Mouse (Mus musculus) thymus, postnatal 25 days (tissue): ENCODE results near the gene Iars2.

ENCODE experiments used
- DNase-seq: peaks from one replicate; pipeline ENCODE4 v3.0.0; 2022

Iars2 gene

GRCm38 (mm10) chr1:185328721-185329610 lies at the start of gene Iars2:
Gene Iars2 (minus strand): TSS chr1:185329396.
- peak; percentile 96 for DNase-seq

GRCm38 (mm10) chr1:185377429-185377828 lies 48.2 kb upstream of the Iars2 start:
- no peak for DNase-seq

- DNase-seq: no peak
Measured at GRCm38 (mm10) chr1:185376390-185376789, 47.2 kb upstream of the Iars2 start.

GRCm38 (mm10) chr1:185369979-185370378 lies 40.8 kb upstream of the Iars2 start:
- DNase-seq: no peak

GRCm38 (mm10) chr1:185367383-185367782 lies 38.2 kb upstream of the Iars2 start:
- DNase-seq: no peak

- no peak for DNase-seq
Measured at GRCm38 (mm10) chr1:185364183-185364540, 35.0 kb upstream of the Iars2 start.

GRCm38 (mm10) chr1:185363526-185364182 lies 34.5 kb upstream of the Iars2 start:
- peak; percentile 11 for DNase-seq

- peak; percentile 99 for DNase-seq
Measured at GRCm38 (mm10) chr1:185362677-185363520, 33.7 kb upstream of the Iars2 start, which contains the start of gene Eprs. Gene Eprs (plus strand): TSS chr1:185363044.

- DNase-seq: no peak
Measured at GRCm38 (mm10) chr1:185358211-185358610, 29.0 kb upstream of the Iars2 start.

- DNase-seq: no peak
Measured at GRCm38 (mm10) chr1:185356246-185356645, 27.1 kb upstream of the Iars2 start.

GRCm38 (mm10) chr1:185354731-185355130 lies 25.5 kb upstream of the Iars2 start:
- DNase-seq: no peak

- DNase-seq: no peak
Measured at GRCm38 (mm10) chr1:185353351-185353750, 24.2 kb upstream of the Iars2 start.

- DNase-seq: no peak
Measured at GRCm38 (mm10) chr1:185352151-185352550, 23.0 kb upstream of the Iars2 start.

GRCm38 (mm10) chr1:185350611-185351010 lies 21.4 kb upstream of the Iars2 start:
- DNase-seq: no peak

- DNase-seq: no peak
Measured at GRCm38 (mm10) chr1:185349741-185350140, 20.5 kb upstream of the Iars2 start.

- no peak for DNase-seq
Measured at GRCm38 (mm10) chr1:185346188-185346587, 17.0 kb upstream of the Iars2 start.

- DNase-seq: no peak
Measured at GRCm38 (mm10) chr1:185343422-185343821, 14.2 kb upstream of the Iars2 start.

GRCm38 (mm10) chr1:185342441-185342840 lies 13.2 kb upstream of the Iars2 start:
- no peak for DNase-seq

GRCm38 (mm10) chr1:185336535-185336934 lies 7.3 kb upstream of the Iars2 start:
- DNase-seq: no peak

- DNase-seq: no peak
Measured at GRCm38 (mm10) chr1:185335231-185335765, 6.1 kb upstream of the Iars2 start.

- DNase-seq: no peak
Measured at GRCm38 (mm10) chr1:185334136-185334535, 4.9 kb upstream of the Iars2 start.

- no peak for DNase-seq
Measured at GRCm38 (mm10) chr1:185333651-185334050, 4.5 kb upstream of the Iars2 start.

- DNase-seq: peak; percentile 81
Measured at GRCm38 (mm10) chr1:185331983-185332430, 2.8 kb upstream of the Iars2 start, which contains the start of gene Bpnt1. Gene Bpnt1 (plus strand): TSS chr1:185332149.
